Mouse (Mus musculus): ENCODE results near the gene Stx6. TPM values are rescaled to one million over a fixed set of nuclear protein-coding genes. Genes with fewer than 3 reads are reported as not detected.

The Stx6 gene
- polyA plus RNA-seq, 1 experiment from 2014 or later: 57.1 TPM

DNA sequence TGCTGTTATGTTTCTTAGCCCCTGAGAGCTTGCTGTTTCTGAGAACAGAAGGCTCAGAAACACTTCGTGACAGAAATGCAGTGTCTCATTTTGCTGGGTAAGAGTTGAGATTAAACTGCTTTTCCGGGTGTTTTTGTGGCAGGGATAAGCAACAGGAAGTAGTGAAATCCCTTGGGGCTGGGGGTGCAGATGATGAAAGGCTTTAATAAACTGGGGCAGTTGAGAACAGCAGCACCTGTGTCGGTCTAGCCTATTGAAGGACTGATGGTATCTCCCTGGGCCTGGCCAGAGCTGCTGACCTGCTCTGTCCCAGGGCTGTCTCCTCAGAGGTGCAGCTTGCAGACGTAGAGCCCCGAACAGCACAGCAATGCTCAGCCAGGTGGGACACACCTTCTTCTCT lies 44.0 kb downstream of the Stx6 start:
- Histone ChIP-seq H3K4me2 (ENCODE audit: low read length) (no peak overlapping the region), H3K4me3 (replicated peaks; ENCODE audit: low read depth, low read length) (no peak overlapping the region), H3K9ac (ENCODE audit: low read depth, low read length) (no peak overlapping the region), H3K27me3 (ENCODE audit: insufficient read depth, low read length) (no peaks in the 10 kb centered on the region), H3K4me1 (replicated peaks; ENCODE audit: insufficient read depth, low read length) (no peaks in the 10 kb centered on the region; the same call in 1 of the 2 replicates), H3K27ac (no peak overlapping the region), H3K9me3 (replicated peaks; ENCODE audit: low read length) (no peaks in the 10 kb centered on the region), H3K36me3 (ENCODE audit: insufficient read depth, low read length) (peaks cover 21% of the 10 kb centered on the region; the same call in 1 of the 2 replicates)
- no peak for TF ChIP-seq CTCF (IDR thresholded peaks at IDR 0.05; ENCODE audit: low read depth)
- ATAC-seq (replicated peaks; ENCODE audit: low FRiP score, low read depth) (no peak), DNase-seq (ENCODE audit: low spot score) (no peak)
- 74% methylated on average over 5 of the region's 5 CpGs for WGBS

DNA sequence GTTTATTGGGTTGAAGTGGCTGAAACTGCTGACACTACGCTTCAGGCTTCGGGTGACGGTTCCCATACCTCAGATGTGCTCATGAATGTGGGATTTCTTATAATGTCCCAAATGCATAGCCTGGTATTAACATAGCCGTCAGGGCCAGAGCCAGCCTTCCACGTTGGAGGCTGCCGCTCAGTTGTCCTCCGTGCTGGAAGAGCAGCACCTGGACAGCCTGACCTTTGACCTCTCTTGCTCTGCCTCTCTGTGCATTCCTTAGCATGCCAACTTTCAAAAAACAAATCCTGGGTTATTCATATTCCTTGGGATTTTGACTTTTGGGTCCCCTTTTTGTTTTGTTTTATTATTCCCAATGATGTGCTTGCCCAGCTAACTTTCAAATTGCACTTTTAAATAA lies 44.6 kb downstream of the Stx6 start:
- no peak overlapping the region for H3K27ac ChIP-seq
- TF ChIP-seq CTCF (IDR thresholded peaks at IDR 0.05; ENCODE audit: low read depth): no peak
- no peak overlapping the region for H3K9ac ChIP-seq (ENCODE audit: low read depth, low read length)
- ATAC-seq (replicated peaks; ENCODE audit: low FRiP score, low read depth): no peak
- WGBS: 78% methylated on average over 7 of the region's 7 CpGs
- H3K27me3 ChIP-seq (ENCODE audit: insufficient read depth, low read length): no peaks in the 10 kb centered on the region
- no peaks in the 10 kb centered on the region for H3K9me3 ChIP-seq (replicated peaks; ENCODE audit: low read length)
- no peak for DNase-seq (ENCODE audit: low spot score)
- H3K36me3 ChIP-seq (ENCODE audit: insufficient read depth, low read length): peaks cover 21% of the 10 kb centered on the region; the same call in 1 of the 2 replicates
- H3K4me3 ChIP-seq (replicated peaks; ENCODE audit: low read depth, low read length): no peak overlapping the region
- H3K4me2 ChIP-seq (ENCODE audit: low read length): no peak overlapping the region
- no peaks in the 10 kb centered on the region; the same call in 1 of the 2 replicates for H3K4me1 ChIP-seq (replicated peaks; ENCODE audit: insufficient read depth, low read length)

DNA sequence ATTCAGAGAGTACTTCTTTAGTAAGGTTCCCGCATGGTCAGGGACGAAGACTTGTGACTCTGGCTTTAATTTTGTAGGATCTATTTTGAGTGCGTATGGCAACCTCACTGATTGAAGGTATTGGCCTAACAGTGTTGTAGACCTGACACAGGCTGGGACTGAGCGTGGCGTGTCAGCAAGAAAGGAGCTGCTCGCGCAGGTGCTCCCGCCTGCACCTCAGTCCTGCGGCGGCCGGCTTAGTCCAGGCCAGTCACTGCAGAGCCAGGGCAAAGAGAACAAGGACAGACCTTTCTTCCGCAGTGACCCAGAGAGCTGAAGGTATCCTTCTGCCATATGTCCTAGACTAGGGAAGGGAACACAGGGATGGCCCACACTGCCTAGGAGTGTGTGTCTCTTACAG lies 45.4 kb downstream of the Stx6 start:
- WGBS: 95% methylated on average over 12 of the region's 12 CpGs

DNA sequence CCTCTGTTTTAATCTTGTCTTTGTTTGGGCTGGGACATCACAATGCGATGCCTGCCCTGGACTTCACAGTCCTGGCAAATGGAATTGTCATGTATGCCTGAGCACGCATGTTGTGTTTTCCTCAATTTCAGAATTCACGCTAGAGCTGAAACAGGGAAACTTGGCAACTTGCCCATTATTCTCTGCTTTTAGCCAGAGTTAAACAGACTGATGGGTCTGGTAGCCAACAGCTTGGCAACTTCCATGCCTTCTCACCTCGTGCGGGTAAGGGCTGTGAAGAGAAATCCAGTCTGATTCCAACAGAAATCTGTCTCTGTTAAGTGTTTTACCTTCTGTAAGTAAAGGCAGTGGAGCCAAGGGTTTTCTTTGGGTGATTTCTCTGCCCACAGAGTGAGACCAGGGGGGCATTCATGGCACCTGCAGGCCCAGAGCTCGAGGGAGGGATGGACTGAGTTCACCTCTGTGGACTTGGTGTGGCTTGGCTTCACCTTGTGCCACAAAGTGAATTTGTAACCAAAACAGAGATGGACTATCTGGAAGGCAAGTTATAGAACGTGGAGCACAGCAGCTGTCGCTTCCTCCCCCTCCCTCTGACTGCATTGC lies 46.1 kb downstream of the Stx6 start:
- TF ChIP-seq CTCF (IDR thresholded peaks at IDR 0.05; ENCODE audit: low read depth): no peak
- no peak for DNase-seq (ENCODE audit: low spot score)
- Histone ChIP-seq H3K4me2 (ENCODE audit: low read length) (no peak overlapping the region), H3K9ac (ENCODE audit: low read depth, low read length) (no peak overlapping the region), H3K4me1 (replicated peaks; ENCODE audit: insufficient read depth, low read length) (no peaks in the 10 kb centered on the region; the same call in 1 of the 2 replicates), H3K4me3 (replicated peaks; ENCODE audit: low read depth, low read length) (no peak overlapping the region), H3K27ac (no peak overlapping the region), H3K27me3 (ENCODE audit: insufficient read depth, low read length) (no peaks in the 10 kb centered on the region), H3K9me3 (replicated peaks; ENCODE audit: low read length) (no peaks in the 10 kb centered on the region), H3K36me3 (ENCODE audit: insufficient read depth, low read length) (peaks cover 21% of the 10 kb centered on the region; the same call in 1 of the 2 replicates)
- WGBS: 71% methylated on average over 8 of the region's 8 CpGs
- ATAC-seq (replicated peaks; ENCODE audit: low FRiP score, low read depth): no peak

More for the DNA sequence above, 45.4 kb downstream of the Stx6 start:
- TF ChIP-seq CTCF (IDR thresholded peaks at IDR 0.05; ENCODE audit: low read depth): no peak
- H3K4me1 ChIP-seq (replicated peaks; ENCODE audit: insufficient read depth, low read length): no peaks in the 10 kb centered on the region; the same call in 1 of the 2 replicates
- H3K4me2 ChIP-seq (ENCODE audit: low read length): no peak overlapping the region
- H3K36me3 ChIP-seq (ENCODE audit: insufficient read depth, low read length): peaks cover 21% of the 10 kb centered on the region; the same call in 1 of the 2 replicates
- no peaks in the 10 kb centered on the region for H3K27me3 ChIP-seq (ENCODE audit: insufficient read depth, low read length)
- H3K4me3 ChIP-seq (replicated peaks; ENCODE audit: low read depth, low read length): no peak overlapping the region
- DNase-seq (ENCODE audit: low spot score) (no peak), ATAC-seq (replicated peaks; ENCODE audit: low FRiP score, low read depth) (no peak)
- no peak overlapping the region for H3K9ac ChIP-seq (ENCODE audit: low read depth, low read length)
- H3K27ac ChIP-seq: no peak overlapping the region
- H3K9me3 ChIP-seq (replicated peaks; ENCODE audit: low read length): no peaks in the 10 kb centered on the region

DNA sequence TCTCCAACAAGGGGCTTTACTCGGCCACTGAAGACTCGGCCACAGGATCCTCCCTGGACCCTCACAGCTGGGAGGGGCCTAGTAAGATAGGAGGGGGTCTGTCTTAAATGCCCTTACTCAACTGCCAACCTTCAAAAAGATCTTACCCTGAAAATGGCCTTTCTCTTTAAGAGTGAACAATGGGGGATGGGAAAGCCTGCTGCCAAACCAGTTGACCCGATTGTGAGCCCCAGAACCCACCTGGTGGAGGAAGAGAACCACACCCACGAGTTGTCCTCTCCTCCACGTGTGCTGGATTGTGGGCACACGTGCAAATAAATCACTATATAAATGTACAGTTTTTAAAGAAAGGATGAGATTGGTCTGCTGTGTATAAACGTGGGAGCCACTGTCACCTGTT lies 46.8 kb downstream of the Stx6 start:
- Histone ChIP-seq H3K9ac (ENCODE audit: low read depth, low read length) (no peak overlapping the region), H3K4me2 (ENCODE audit: low read length) (no peak overlapping the region), H3K27ac (no peak overlapping the region), H3K27me3 (ENCODE audit: insufficient read depth, low read length) (no peaks in the 10 kb centered on the region), H3K4me1 (replicated peaks; ENCODE audit: insufficient read depth, low read length) (no peaks in the 10 kb centered on the region; the same call in 1 of the 2 replicates), H3K4me3 (replicated peaks; ENCODE audit: low read depth, low read length) (no peak overlapping the region), H3K36me3 (ENCODE audit: insufficient read depth, low read length) (peaks cover 17% of the 10 kb centered on the region; the same call in 1 of the 2 replicates), H3K9me3 (replicated peaks; ENCODE audit: low read length) (no peaks in the 10 kb centered on the region)
- no peak for DNase-seq (ENCODE audit: low spot score)
- 51% methylated on average over 7 of the region's 7 CpGs for WGBS
- peak; percentile 27; the same call in 1 of the 2 replicates for TF ChIP-seq CTCF (IDR thresholded peaks at IDR 0.05; ENCODE audit: low read depth)
- no peak for ATAC-seq (replicated peaks; ENCODE audit: low FRiP score, low read depth)

DNA sequence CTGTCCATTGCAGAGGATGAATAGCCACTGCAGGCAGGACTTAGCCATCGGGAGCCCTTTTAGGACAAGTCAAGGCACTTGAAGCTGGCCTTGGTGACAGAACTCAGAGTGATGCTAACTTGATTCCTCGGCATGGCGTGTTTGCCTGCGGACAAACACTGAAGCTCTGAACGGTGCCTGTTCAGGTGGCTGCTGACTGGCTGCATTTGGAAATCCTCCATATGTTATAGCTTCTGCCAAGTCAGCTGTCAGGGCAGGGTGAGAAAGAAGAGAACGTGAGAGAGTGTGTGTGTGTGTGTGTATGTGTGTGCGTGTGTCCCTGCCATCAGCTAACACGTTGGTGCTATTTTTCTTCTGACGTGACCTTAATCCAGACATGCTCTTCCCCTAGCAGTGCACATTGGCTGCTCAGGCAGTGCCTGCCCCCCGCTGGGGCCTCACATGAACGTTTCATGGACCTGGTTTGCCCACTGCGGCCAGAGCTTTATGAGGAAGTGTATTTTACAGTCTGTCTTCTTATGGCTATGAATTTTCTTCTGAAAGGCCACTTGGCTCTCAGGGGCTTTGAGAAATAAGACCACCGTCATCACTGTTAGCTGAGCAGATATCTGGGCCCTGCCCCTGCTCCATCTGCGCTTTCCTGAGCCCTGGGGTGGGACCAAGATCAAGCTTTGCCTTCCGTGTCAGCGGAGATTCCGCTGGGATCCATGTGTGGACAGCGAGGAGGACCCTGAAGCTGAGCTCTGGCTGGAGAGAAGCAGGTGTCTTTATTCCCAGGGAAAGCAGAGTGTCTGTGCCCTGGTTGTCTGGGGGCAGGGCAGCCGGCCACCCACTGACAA lies 47.5 kb downstream of the Stx6 start:
- no peak for ATAC-seq (replicated peaks; ENCODE audit: low FRiP score, low read depth)

More for the DNA sequence above, 47.5 kb downstream of the Stx6 start:
- no peak for TF ChIP-seq CTCF (IDR thresholded peaks at IDR 0.05; ENCODE audit: low read depth)
- Histone ChIP-seq H3K4me3 (replicated peaks; ENCODE audit: low read depth, low read length) (no peak overlapping the region), H3K27ac (no peak overlapping the region), H3K36me3 (ENCODE audit: insufficient read depth, low read length) (peaks cover 10% of the 10 kb centered on the region; the same call in 1 of the 2 replicates), H3K4me1 (replicated peaks; ENCODE audit: insufficient read depth, low read length) (no peaks in the 10 kb centered on the region; the same call in none of the 2 replicates), H3K9ac (ENCODE audit: low read depth, low read length) (no peak overlapping the region), H3K4me2 (ENCODE audit: low read length) (no peak overlapping the region), H3K9me3 (replicated peaks; ENCODE audit: low read length) (no peaks in the 10 kb centered on the region), H3K27me3 (ENCODE audit: insufficient read depth, low read length) (no peaks in the 10 kb centered on the region)
- WGBS: 54% methylated on average over 19 of the region's 19 CpGs
- no peak for DNase-seq (ENCODE audit: low spot score)

Measured in kidney, postnatal 0 days (tissue).